Mouse (Mus musculus) layer of hippocampus, adult 9-11 months (tissue): ENCODE measurements around the gene B3gnt7.

Experiments used
- DNase-seq: peaks from one replicate; pipeline ENCODE4 v3.0.0; 2022

B3gnt7 gene

DNA sequence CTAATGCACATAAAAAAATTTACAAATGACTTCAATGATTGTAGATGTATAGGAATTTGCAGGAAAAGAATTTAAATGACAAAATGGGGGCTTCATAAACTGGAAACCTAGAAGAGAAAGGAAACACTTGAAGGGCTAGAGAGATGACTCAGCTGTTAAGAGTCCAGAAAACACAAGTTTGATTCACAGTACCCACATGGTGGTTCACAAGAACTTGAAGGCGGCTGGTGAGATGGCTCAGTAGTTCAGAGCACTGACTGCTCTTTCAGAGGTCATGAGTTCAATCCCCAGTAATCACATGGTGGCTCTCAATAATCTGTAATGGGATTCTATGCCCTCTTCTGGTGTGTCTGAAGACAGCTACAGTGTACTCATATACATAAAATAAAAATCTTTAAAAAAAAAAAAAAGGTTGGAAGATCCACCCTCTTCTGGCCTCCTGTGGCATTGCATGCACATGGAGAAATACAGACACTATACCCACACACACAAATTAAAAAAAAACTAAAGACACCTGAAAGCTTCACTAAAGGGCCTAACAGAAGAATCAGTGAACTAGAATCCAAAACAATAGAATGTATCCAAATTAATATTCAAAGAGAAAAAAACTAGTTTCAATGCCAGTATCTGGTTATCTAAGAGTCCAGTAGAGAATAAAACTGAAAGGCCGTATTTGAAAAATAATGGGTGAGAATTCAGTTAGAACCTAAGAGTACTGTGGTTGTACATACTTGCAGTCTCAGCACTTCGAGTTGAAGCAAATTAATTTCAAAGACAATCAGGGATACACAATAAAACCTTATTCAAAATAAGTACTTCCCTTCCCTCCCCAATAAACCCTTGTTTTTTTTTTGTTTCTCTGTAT, 44.5 kb downstream of the B3gnt7 start:
- no peak for DNase-seq

GRCm38 (mm10) chr1:86347716-86348045, 45.0 kb downstream of the B3gnt7 start:
- DNase-seq = no peak

DNA sequence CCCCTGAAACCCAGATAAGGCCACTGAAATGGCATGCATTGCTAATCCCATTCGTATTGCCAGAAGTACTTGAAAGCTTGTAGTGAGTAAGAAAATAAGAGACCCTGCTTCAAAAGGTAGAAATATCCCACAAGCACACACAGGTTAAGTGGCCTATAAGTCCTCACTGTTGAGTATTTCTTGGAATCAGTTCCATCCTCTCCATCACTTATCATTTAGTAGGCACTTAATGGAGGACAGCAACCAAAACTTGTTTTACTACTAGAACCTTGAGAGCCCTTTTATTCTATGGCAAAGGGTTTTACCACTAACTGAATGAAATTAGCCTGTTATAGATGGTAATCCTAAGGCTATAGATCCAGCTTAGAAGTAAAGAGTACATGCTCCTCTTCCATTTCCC, 45.5 kb downstream of the B3gnt7 start:
- no peak for DNase-seq

- no peak for DNase-seq
These were observed 46.2 kb downstream of the B3gnt7 start for GRCm38 (mm10) chr1:86348801-86349200.

- DNase-seq = no peak
These were observed 46.6 kb downstream of the B3gnt7 start for GRCm38 (mm10) chr1:86349201-86349600.

GRCm38 (mm10) chr1:86349696-86350095, 47.1 kb downstream of the B3gnt7 start:
- DNase-seq = no peak

- DNase-seq = no peak
These were observed 47.9 kb downstream of the B3gnt7 start for GRCm38 (mm10) chr1:86350576-86350975.

- DNase-seq = no peak
These were observed 51.6 kb downstream of the B3gnt7 start for GRCm38 (mm10) chr1:86354186-86354585.
